Mouse (Mus musculus): ENCODE results near the gene Pyroxd1.

The Pyroxd1 gene

GRCm38 (mm10) chr6:142345440-142346038 is at the start of gene Pyroxd1:
TSS of gene Pyroxd1 (plus strand) at chr6:142345654.
- DNase-seq: peak; percentile 98

GRCm38 (mm10) chr6:142298098-142298497 is 47.4 kb upstream of the Pyroxd1 start, which contains the start of gene Iapp:
TSS of gene Iapp (plus strand) at chr6:142298423.
- no peak for DNase-seq

- DNase-seq: no peak
These were observed 40.4 kb upstream of the Pyroxd1 start for GRCm38 (mm10) chr6:142305076-142305475.

- DNase-seq: no peak
These were observed 31.2 kb upstream of the Pyroxd1 start for GRCm38 (mm10) chr6:142314285-142314684.

GRCm38 (mm10) chr6:142317106-142317505 is 28.3 kb upstream of the Pyroxd1 start:
- DNase-seq: no peak

GRCm38 (mm10) chr6:142322881-142323280 is 22.6 kb upstream of the Pyroxd1 start, which contains the start of gene Slco1a5:
TSS of gene Slco1a5 (minus strand) at chr6:142322981.
- DNase-seq: no peak

- DNase-seq: no peak
These were observed 18.9 kb upstream of the Pyroxd1 start for GRCm38 (mm10) chr6:142326598-142326997.

- no peak for DNase-seq
These were observed 16.3 kb upstream of the Pyroxd1 start for GRCm38 (mm10) chr6:142329201-142329600.

- DNase-seq: no peak
These were observed 6.5 kb upstream of the Pyroxd1 start for GRCm38 (mm10) chr6:142338961-142339360.

- DNase-seq: no peak
These were observed 5.9 kb upstream of the Pyroxd1 start for GRCm38 (mm10) chr6:142339576-142339975.

- peak; percentile 51 for DNase-seq
These were observed 1.9 kb upstream of the Pyroxd1 start for GRCm38 (mm10) chr6:142343561-142343960.

GRCm38 (mm10) chr6:142346181-142347110 is 992 bp downstream of the Pyroxd1 start:
- peak; percentile 36 for DNase-seq

- DNase-seq: peak; percentile 75
These were observed 2.3 kb downstream of the Pyroxd1 start for GRCm38 (mm10) chr6:142347431-142348385.

GRCm38 (mm10) chr6:142352099-142352498 is 6.6 kb downstream of the Pyroxd1 start:
- DNase-seq: peak; percentile 45

GRCm38 (mm10) chr6:142357106-142357505 is 11.7 kb downstream of the Pyroxd1 start:
- DNase-seq: peak; percentile 61

GRCm38 (mm10) chr6:142362036-142362435 is 16.6 kb downstream of the Pyroxd1 start:
- no peak for DNase-seq

GRCm38 (mm10) chr6:142363019-142363576 is 17.6 kb downstream of the Pyroxd1 start:
- DNase-seq: no peak

- peak; percentile 86 for DNase-seq
These were observed 20.5 kb downstream of the Pyroxd1 start for GRCm38 (mm10) chr6:142365742-142366472.

GRCm38 (mm10) chr6:142366473-142367018 is 21.1 kb downstream of the Pyroxd1 start:
- DNase-seq: peak; percentile 53

- DNase-seq: no peak
These were observed 22.1 kb downstream of the Pyroxd1 start for GRCm38 (mm10) chr6:142367565-142367964.

- no peak for DNase-seq
These were observed 24.1 kb downstream of the Pyroxd1 start for GRCm38 (mm10) chr6:142369568-142369967.
